Mouse (Mus musculus) midbrain, postnatal 0 days (tissue): Measurements from ENCODE around the gene Rpia. TPM values are rescaled to one million over a fixed set of nuclear protein-coding genes. Genes with fewer than 3 reads are reported as not detected.

Experiments
- ATAC-seq: fragments of 200-750 bp; cut with Nextera tagmentation; 2 replicates; pipeline ENCODE4 v1.8.0; 2017; ENCODE audit warnings: moderate number of reproducible peaks, mild to moderate bottlenecking, moderate TSS enrichment, moderate library complexity; ENCODE audit not compliant: low FRiP score
- DNase-seq: peaks from one replicate; pipeline ENCODE4 v3.0.0-alpha.2; 2015; ENCODE audit warnings: low spot score
- H3K27ac ChIP-seq: fragments of 300-500 bp; sonication (generic); 2 replicates; pipeline ENCODE4 v1.5.1; 2014; ENCODE audit warnings: low read depth, mild to moderate bottlenecking, low read length, mixed read lengths
- H3K27me3 ChIP-seq: fragments of 300-500 bp; sonication (generic); 2 replicates; pipeline ENCODE4 v1.6.1; 2014; ENCODE audit warnings: low read length, control low read depth, mixed read lengths; ENCODE audit not compliant: insufficient read depth
- H3K36me3 ChIP-seq: fragments of 300-500 bp; sonication (generic); 2 replicates; pipeline ENCODE4 v1.6.1; 2014; ENCODE audit warnings: low read length, control low read depth, mixed read lengths; ENCODE audit not compliant: insufficient read depth
- H3K4me1 ChIP-seq: fragments of 300-500 bp; sonication (generic); 2 replicates; pipeline ENCODE4 v1.6.1; 2014; ENCODE audit warnings: mild to moderate bottlenecking, control low read depth, antibody characterized with exemption, low read length, mixed read lengths; ENCODE audit not compliant: insufficient read depth
- H3K4me2 ChIP-seq: fragments of 300-500 bp; sonication (generic); 2 replicates; pipeline ENCODE4 v1.6.1; 2014; ENCODE audit warnings: low read depth, mild to moderate bottlenecking, low read length, mixed read lengths; ENCODE audit not compliant: poor library complexity, severe bottlenecking
- H3K4me3 ChIP-seq: fragments of 300-500 bp; sonication (generic); 2 replicates; pipeline ENCODE4 v1.5.1; 2014; ENCODE audit warnings: low read depth, mild to moderate bottlenecking, low read length, moderate library complexity
- H3K9ac ChIP-seq: fragments of 300-500 bp; sonication (generic); replicated peaks from 2 replicates; pipeline ENCODE4 v1.6.1; 2014; ENCODE audit warnings: mild to moderate bottlenecking, low read length, moderate library complexity, mixed read lengths; ENCODE audit not compliant: poor library complexity, severe bottlenecking
- H3K9me3 ChIP-seq: fragments of 300-500 bp; sonication (generic); 2 replicates; pipeline ENCODE4 v1.6.1; 2016; ENCODE audit warnings: low read length, control low read depth
- CTCF ChIP-seq: IDR thresholded peaks from 2 replicates; pipeline ENCODE4 v1.5.1; 2016; ENCODE audit warnings: antibody characterized with exemption, mild to moderate bottlenecking
- WGBS: fragments of 180-500 bp; shearing (Covaris S2); extraction: QIAGEN DNeasy Blood & Tissue Kit; methylation state at CpG from one replicate; pipeline ENCODE4 v1.1.7; 2014; 5-methylcytosine and 5-hydroxymethylcytosine counted together
- polyA plus RNA-seq: library from polyadenylated mRNA; unstranded; fragments of >200 nt; fragmentation: Nextera tagmentation; extraction: Ambion mirVana; gene quantifications from 2 replicates; pipeline ENCODE4 v1.2.1, GENCODE M21; 2015
- total RNA-seq: library from RNA; depleted of rRNA; stranded (reverse); fragments of >200 nt; gene quantifications from 2 replicates; pipeline ENCODE4 v1.2.3, GENCODE M21; 2014; rRNA removed

Rpia gene
- total and polyA plus RNA-seq, 2 experiments from 2014 or later, result 1.4 to 15.5 TPM

GRCm38 (mm10) chr6:70716701-70717393 is 75.2 kb downstream of the Rpia start:
- H3K4me2 ChIP-seq, result no peak overlapping the region
- no peaks in the 10 kb centered on the region for H3K9me3 ChIP-seq
- ATAC-seq (0 out of 2 replicates have a peak, but pooled peaks have one; percentile 43), DNase-seq (no peak)
- no peaks in the 10 kb centered on the region for H3K4me1 ChIP-seq
- H3K27me3 ChIP-seq, result no peaks in the 10 kb centered on the region
- no peaks in the 10 kb centered on the region for H3K36me3 ChIP-seq
- no peak overlapping the region for H3K9ac ChIP-seq
- TF ChIP-seq CTCF, result no peak
- H3K27ac ChIP-seq, result no peak overlapping the region
- 81% methylated on average over 12 of the region's 12 CpGs for WGBS
- H3K4me3 ChIP-seq, result no peak overlapping the region

Other genes with a start within 250 kb of the Rpia start
- 19.3 and 25.1 TPM in 2 replicates for gene Eif2ak3, start 52.3 kb upstream of the Rpia start, total RNA-seq
- 7.7 TPM in 2 replicates for gene Eif2ak3, start 52.3 kb upstream of the Rpia start, polyA plus RNA-seq
- gene Tex37, start 126.7 kb upstream of the Rpia start, total RNA-seq, result not detected in 2 replicates
- gene Tex37, start 126.7 kb upstream of the Rpia start, polyA plus RNA-seq, result not detected in 2 replicates
- not detected in 2 replicates for gene Foxi3, start 164.3 kb upstream of the Rpia start, total RNA-seq
- gene Foxi3, start 164.3 kb upstream of the Rpia start, polyA plus RNA-seq, result not detected in 2 replicates